Mouse (Mus musculus): ENCODE data around the gene Reep3. TPM values are rescaled to one million over a fixed set of nuclear protein-coding genes. Genes with fewer than 3 reads are reported as not detected.

Reep3 gene
- polyA plus RNA-seq, 1 experiment from 2014 or later: 46.9 TPM

DNA sequence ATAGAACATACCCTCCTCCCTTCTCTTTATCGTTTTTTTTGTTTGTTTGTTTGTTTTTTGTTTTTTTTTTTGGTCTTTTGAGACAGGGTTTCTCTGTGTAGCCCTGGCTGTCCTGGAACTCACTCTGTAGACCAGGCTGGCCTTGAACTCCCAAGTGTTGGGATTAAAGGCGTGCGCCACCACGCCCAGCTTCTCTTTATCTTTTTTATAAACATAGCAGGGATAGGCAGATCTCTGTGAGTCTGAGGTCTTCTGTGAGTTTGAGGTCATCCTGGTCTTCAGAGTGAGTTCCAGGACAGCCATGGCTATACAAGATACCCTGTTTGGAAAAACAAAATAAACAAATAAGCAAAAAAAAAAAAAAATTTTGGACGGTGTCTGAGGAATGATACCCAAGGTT is 127.7 kb downstream of the Reep3 start:
- Histone ChIP-seq H3K9ac (no peak overlapping the region), H3K27ac (no peak overlapping the region), H3K4me1 (peaks cover 6% of the 10 kb centered on the region; the same call in 1 of the 2 replicates), H3K27me3 (no peaks in the 10 kb centered on the region), H3K36me3 (replicated peaks) (no peaks in the 10 kb centered on the region), H3K4me2 (no peak overlapping the region), H3K9me3 (no peaks in the 10 kb centered on the region), H3K4me3 (replicated peaks) (no peak overlapping the region)
- ATAC-seq (ENCODE audit: low FRiP score): no peak
- 82% methylated on average over 5 of the region's 5 CpGs for WGBS

DNA sequence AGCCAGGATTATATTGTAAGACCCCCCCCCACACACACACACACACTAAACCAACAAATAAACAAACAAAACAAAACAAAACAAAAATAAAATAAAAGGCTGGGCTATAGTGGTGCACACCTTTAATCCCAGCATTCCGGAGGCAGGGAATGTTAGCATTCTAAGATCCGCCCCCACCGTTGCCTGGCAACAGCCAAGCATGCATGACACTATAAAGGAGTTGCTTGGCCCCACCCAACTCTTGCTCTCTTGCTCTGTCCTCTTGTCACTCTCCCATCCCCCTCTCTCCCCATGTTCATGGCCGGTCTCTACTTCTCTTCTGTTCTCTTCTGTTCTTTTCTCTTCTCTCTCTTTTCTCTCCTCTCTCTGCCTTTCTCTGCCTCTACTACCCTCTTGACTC is 128.2 kb downstream of the Reep3 start:
- ATAC-seq (ENCODE audit: low FRiP score): peak; percentile 58; the same call in 1 of the 2 replicates
- peaks cover 6% of the 10 kb centered on the region; the same call in 1 of the 2 replicates for H3K4me1 ChIP-seq
- no peak overlapping the region for H3K9ac ChIP-seq
- WGBS: 39% methylated on average over 4 of the region's 4 CpGs
- no peak overlapping the region for H3K4me2 ChIP-seq
- H3K27me3 ChIP-seq: no peaks in the 10 kb centered on the region
- H3K4me3 ChIP-seq (replicated peaks): no peak overlapping the region
- no peaks in the 10 kb centered on the region for H3K9me3 ChIP-seq
- no peak overlapping the region for H3K27ac ChIP-seq
- no peaks in the 10 kb centered on the region for H3K36me3 ChIP-seq (replicated peaks)

DNA sequence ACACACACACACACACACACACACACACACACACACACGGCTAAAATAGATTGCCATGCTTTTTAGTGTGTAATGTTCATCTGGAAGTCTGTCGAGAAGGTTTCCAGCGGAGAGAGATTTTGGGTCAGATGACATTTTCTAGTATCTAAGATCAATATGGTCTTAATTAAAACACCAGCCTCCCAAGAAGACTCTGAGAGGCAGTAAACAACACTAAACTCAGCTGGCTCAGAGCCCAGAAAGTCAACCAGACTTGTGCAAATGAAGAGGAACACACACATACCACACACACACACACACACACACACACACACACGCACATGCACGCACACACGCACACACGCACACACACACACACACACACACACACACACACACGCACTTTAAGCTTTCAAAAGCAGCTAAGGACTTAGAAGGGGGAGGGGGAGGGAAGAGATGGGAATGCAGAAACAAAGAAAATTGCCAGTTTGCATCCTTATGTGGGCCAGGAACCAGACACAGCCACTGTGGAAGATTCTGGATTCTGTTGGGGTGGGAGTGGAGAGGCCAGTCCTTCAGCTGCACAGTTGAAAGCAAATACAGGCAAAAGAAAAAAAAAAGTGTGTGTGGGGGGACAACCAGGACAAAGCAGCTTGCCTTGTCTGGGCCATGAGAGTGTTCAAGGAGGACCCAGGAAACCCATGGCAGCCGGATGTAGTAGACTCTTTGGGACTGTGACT is 130.2 kb downstream of the Reep3 start:
- Histone ChIP-seq H3K4me2 (no peak overlapping the region), H3K27ac (no peak overlapping the region), H3K27me3 (no peaks in the 10 kb centered on the region), H3K36me3 (replicated peaks) (no peaks in the 10 kb centered on the region), H3K4me1 (peaks cover 6% of the 10 kb centered on the region; the same call in 1 of the 2 replicates), H3K9ac (no peak overlapping the region), H3K9me3 (no peaks in the 10 kb centered on the region), H3K4me3 (replicated peaks) (no peak overlapping the region)
- 79% methylated on average over 8 of the region's 9 CpGs for WGBS
- ATAC-seq (ENCODE audit: low FRiP score): no peak

DNA sequence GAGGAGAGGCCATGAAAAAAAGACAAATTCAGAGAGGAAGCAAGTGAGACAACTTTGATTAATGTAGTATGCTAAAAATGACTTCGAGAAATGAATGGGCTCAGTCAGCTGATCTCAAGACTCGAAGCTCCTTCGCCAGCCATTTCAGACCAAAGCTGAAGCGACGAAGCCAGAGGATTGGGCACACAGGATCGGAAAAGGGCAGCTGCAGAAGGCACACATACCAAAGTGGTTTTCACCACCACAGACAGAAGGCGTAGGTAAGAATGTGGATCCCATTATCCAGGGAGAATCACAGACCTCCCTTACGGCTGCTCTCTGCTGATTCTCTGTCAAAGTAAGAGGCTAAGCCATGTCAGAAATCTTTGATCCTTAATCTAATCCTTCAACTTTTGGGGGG is 136.6 kb downstream of the Reep3 start:
- no peaks in the 10 kb centered on the region for H3K9me3 ChIP-seq
- H3K4me1 ChIP-seq: no peaks in the 10 kb centered on the region
- H3K4me2 ChIP-seq: no peak overlapping the region
- WGBS: 88% methylated on average over 8 of the region's 8 CpGs
- no peak overlapping the region for H3K27ac ChIP-seq
- H3K4me3 ChIP-seq (replicated peaks): no peak overlapping the region
- H3K9ac ChIP-seq: no peak overlapping the region
- no peak for ATAC-seq (ENCODE audit: low FRiP score)
- H3K27me3 ChIP-seq: no peaks in the 10 kb centered on the region
- H3K36me3 ChIP-seq (replicated peaks): no peaks in the 10 kb centered on the region

Other genes starting within 250 kb of the Reep3 start
- gene Jmjd1c, start 820 bp downstream of the Reep3 start, polyA plus RNA-seq (2016; fragmentation: Nextera tagmentation; extraction: Ambion mirVana): 50.3 and 58.6 TPM in 2 replicates
- gene Nrbf2, start 188.4 kb upstream of the Reep3 start, polyA plus RNA-seq (2016; fragmentation: Nextera tagmentation; extraction: Ambion mirVana): 38.8 and 41.3 TPM in 2 replicates

All from forebrain, embryonic 12.5 days (tissue).